Mouse (Mus musculus): Measurements from ENCODE around the gene Tmem131. TPM values are rescaled to one million over a fixed set of nuclear protein-coding genes. Genes with fewer than 3 reads are reported as not detected.

Tmem131 gene
- polyA plus RNA-seq, 1 experiment = 18.8 TPM

GRCm38 (mm10) chr1:36804259-36804658, 139.2 kb downstream of the Tmem131 start:
- Histone ChIP-seq H3K36me3 (ENCODE audit: control insufficient read depth, insufficient read depth, low read length) (peaks cover 10% of the 10 kb centered on the region), H3K27me3 (ENCODE audit: control insufficient read depth, insufficient read depth, low read length) (no peaks in the 10 kb centered on the region), H3K4me3 (ENCODE audit: control insufficient read depth, low read depth, low read length) (no peak overlapping the region), H3K4me1 (ENCODE audit: control insufficient read depth, insufficient read depth, low read length) (no peaks in the 10 kb centered on the region), H3K27ac (ENCODE audit: control insufficient read depth, insufficient read depth, low read depth, low read length) (no peak overlapping the region)
- TF ChIP-seq POLR2A (IDR thresholded peaks at IDR 0.05; ENCODE audit: control insufficient read depth, low read depth, low read length) (no peak), CTCF (IDR thresholded peaks at IDR 0.05; ENCODE audit: control insufficient read depth, insufficient read depth, insufficient replicate concordance, low read depth, low read length) (no peak)

GRCm38 (mm10) chr1:36800379-36801011, 143.0 kb downstream of the Tmem131 start:
- no peak for TF ChIP-seq POLR2A (IDR thresholded peaks at IDR 0.05; ENCODE audit: control insufficient read depth, low read depth, low read length)
- TF ChIP-seq CTCF (IDR thresholded peaks at IDR 0.05; ENCODE audit: control insufficient read depth, insufficient read depth, insufficient replicate concordance, low read depth, low read length) = no peak
- Histone ChIP-seq H3K36me3 (ENCODE audit: control insufficient read depth, insufficient read depth, low read length) (peaks cover 10% of the 10 kb centered on the region), H3K27ac (ENCODE audit: control insufficient read depth, insufficient read depth, low read depth, low read length) (no peak overlapping the region), H3K27me3 (ENCODE audit: control insufficient read depth, insufficient read depth, low read length) (no peaks in the 10 kb centered on the region), H3K4me1 (ENCODE audit: control insufficient read depth, insufficient read depth, low read length) (no peaks in the 10 kb centered on the region), H3K4me3 (ENCODE audit: control insufficient read depth, low read depth, low read length) (no peak overlapping the region)

- Histone ChIP-seq H3K27ac (ENCODE audit: control insufficient read depth, insufficient read depth, low read depth, low read length) (no peak overlapping the region), H3K27me3 (ENCODE audit: control insufficient read depth, insufficient read depth, low read length) (no peaks in the 10 kb centered on the region), H3K4me1 (ENCODE audit: control insufficient read depth, insufficient read depth, low read length) (no peaks in the 10 kb centered on the region), H3K36me3 (ENCODE audit: control insufficient read depth, insufficient read depth, low read length) (peaks cover 6% of the 10 kb centered on the region), H3K4me3 (ENCODE audit: control insufficient read depth, low read depth, low read length) (no peak overlapping the region)
- TF ChIP-seq POLR2A (IDR thresholded peaks at IDR 0.05; ENCODE audit: control insufficient read depth, low read depth, low read length) = no peak
- no peak for TF ChIP-seq CTCF (IDR thresholded peaks at IDR 0.05; ENCODE audit: control insufficient read depth, insufficient read depth, insufficient replicate concordance, low read depth, low read length)
Measured at GRCm38 (mm10) chr1:36797481-36797880, 146.0 kb downstream of the Tmem131 start.

GRCm38 (mm10) chr1:36796711-36797110, 146.8 kb downstream of the Tmem131 start:
- H3K4me1 ChIP-seq (ENCODE audit: control insufficient read depth, insufficient read depth, low read length) = no peaks in the 10 kb centered on the region
- no peaks in the 10 kb centered on the region for H3K27me3 ChIP-seq (ENCODE audit: control insufficient read depth, insufficient read depth, low read length)
- TF ChIP-seq CTCF (IDR thresholded peaks at IDR 0.05; ENCODE audit: control insufficient read depth, insufficient read depth, insufficient replicate concordance, low read depth, low read length) = no peak
- TF ChIP-seq POLR2A (IDR thresholded peaks at IDR 0.05; ENCODE audit: control insufficient read depth, low read depth, low read length) = no peak

GRCm38 (mm10) chr1:36789416-36789815, 154.1 kb downstream of the Tmem131 start:
- H3K4me3 ChIP-seq (ENCODE audit: control insufficient read depth, low read depth, low read length) = no peak overlapping the region
- TF ChIP-seq POLR2A (IDR thresholded peaks at IDR 0.05; ENCODE audit: control insufficient read depth, low read depth, low read length) (no peak), CTCF (IDR thresholded peaks at IDR 0.05; ENCODE audit: control insufficient read depth, insufficient read depth, insufficient replicate concordance, low read depth, low read length) (no peak)
- peaks cover 5% of the 10 kb centered on the region for H3K4me1 ChIP-seq (ENCODE audit: control insufficient read depth, insufficient read depth, low read length)

More at GRCm38 (mm10) chr1:36796711-36797110, 146.8 kb downstream of the Tmem131 start:
- Histone ChIP-seq H3K36me3 (ENCODE audit: control insufficient read depth, insufficient read depth, low read length) (peaks cover 6% of the 10 kb centered on the region), H3K27ac (ENCODE audit: control insufficient read depth, insufficient read depth, low read depth, low read length) (no peak overlapping the region), H3K4me3 (ENCODE audit: control insufficient read depth, low read depth, low read length) (no peak overlapping the region)

GRCm38 (mm10) chr1:36786377-36786776, 157.1 kb downstream of the Tmem131 start:
- Histone ChIP-seq H3K27me3 (ENCODE audit: control insufficient read depth, insufficient read depth, low read length) (no peaks in the 10 kb centered on the region), H3K4me1 (ENCODE audit: control insufficient read depth, insufficient read depth, low read length) (peaks cover 5% of the 10 kb centered on the region), H3K36me3 (ENCODE audit: control insufficient read depth, insufficient read depth, low read length) (no peaks in the 10 kb centered on the region), H3K27ac (ENCODE audit: control insufficient read depth, insufficient read depth, low read depth, low read length) (no peak overlapping the region), H3K4me3 (ENCODE audit: control insufficient read depth, low read depth, low read length) (no peak overlapping the region)
- TF ChIP-seq CTCF (IDR thresholded peaks at IDR 0.05; ENCODE audit: control insufficient read depth, insufficient read depth, insufficient replicate concordance, low read depth, low read length) = peak; percentile 87
- no peak for TF ChIP-seq POLR2A (IDR thresholded peaks at IDR 0.05; ENCODE audit: control insufficient read depth, low read depth, low read length)

More at GRCm38 (mm10) chr1:36789416-36789815, 154.1 kb downstream of the Tmem131 start:
- Histone ChIP-seq H3K27me3 (ENCODE audit: control insufficient read depth, insufficient read depth, low read length) (no peaks in the 10 kb centered on the region), H3K36me3 (ENCODE audit: control insufficient read depth, insufficient read depth, low read length) (no peaks in the 10 kb centered on the region; the same call in 1 of the 2 replicates), H3K27ac (ENCODE audit: control insufficient read depth, insufficient read depth, low read depth, low read length) (no peak overlapping the region)

- peak overlapping the region; percentile 15 for H3K4me3 ChIP-seq (ENCODE audit: control insufficient read depth, low read depth, low read length)
- H3K27ac ChIP-seq (ENCODE audit: control insufficient read depth, insufficient read depth, low read depth, low read length) = no peak overlapping the region
- TF ChIP-seq CTCF (IDR thresholded peaks at IDR 0.05; ENCODE audit: control insufficient read depth, insufficient read depth, insufficient replicate concordance, low read depth, low read length) = no peak; the same call in 1 of the 2 replicates
- peaks cover 5% of the 10 kb centered on the region for H3K4me1 ChIP-seq (ENCODE audit: control insufficient read depth, insufficient read depth, low read length)
- no peaks in the 10 kb centered on the region for H3K36me3 ChIP-seq (ENCODE audit: control insufficient read depth, insufficient read depth, low read length)
- no peaks in the 10 kb centered on the region for H3K27me3 ChIP-seq (ENCODE audit: control insufficient read depth, insufficient read depth, low read length)
Measured at GRCm38 (mm10) chr1:36785238-36785641, 158.2 kb downstream of the Tmem131 start.
